Mouse (Mus musculus): ENCODE results near the gene Zfp948. TPM values are rescaled to one million over a fixed set of nuclear protein-coding genes. Genes with fewer than 3 reads are reported as not detected.
A peak's percentile ranks its signal among the peaks of the same experiment; 100 is the strongest.

Gene Zfp948
- total RNA-seq (2014; rRNA removed): 6.5 and 8.7 TPM in 2 replicates
- 13.2 and 15.5 TPM in 2 replicates for polyA plus RNA-seq (2015; fragmentation: Nextera tagmentation; extraction: Ambion mirVana)

DNA sequence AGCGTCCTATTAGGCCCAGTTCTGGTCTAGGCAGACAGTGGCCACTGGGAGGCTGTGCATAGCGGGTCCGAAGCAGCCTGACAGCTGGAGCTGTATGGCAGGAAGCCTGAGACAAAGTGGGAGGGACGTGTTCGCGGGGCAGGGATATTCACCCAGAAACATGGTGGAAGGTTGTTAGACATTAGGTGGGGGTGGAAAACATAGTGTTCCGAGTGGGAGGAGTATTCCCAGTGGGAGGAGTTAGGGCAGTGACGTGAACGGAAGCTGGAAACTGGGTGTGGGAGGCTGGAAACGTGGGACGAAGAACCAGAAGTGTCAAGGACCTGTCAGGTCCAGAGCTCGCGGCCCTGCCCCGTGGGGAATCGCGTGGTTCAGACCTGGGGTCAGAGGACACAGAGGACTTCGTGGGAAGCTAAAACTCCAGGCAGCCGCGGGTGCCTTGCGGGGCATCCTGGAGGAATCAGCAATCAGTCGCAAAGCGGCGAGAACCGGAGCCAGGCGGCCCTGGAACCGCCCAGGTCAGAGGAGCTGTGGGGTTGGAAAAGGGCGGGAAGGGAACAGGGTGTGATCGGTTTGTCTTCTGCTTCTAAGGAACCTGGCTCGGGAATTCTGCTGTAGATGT is at the start of gene Zfp948:
TSS of gene Zfp948 (plus strand) at position 281 of the 622 bp plus-strand sequence.
- Histone ChIP-seq H3K27ac (peak within 1 kb of the TSS; percentile 94), H3K27me3 (ENCODE audit: insufficient read depth, low read length) (no peaks in the 10 kb centered on the region), H3K4me2 (ENCODE audit: low read depth, low read length) (peak within 1 kb of the TSS; percentile 68), H3K36me3 (ENCODE audit: insufficient read depth, low read length) (no peaks in the 10 kb centered on the region), H3K4me3 (ENCODE audit: low read length) (peak within 1 kb of the TSS; percentile 74), H3K4me1 (ENCODE audit: insufficient read depth, low read length) (peaks cover 11% of the 10 kb centered on the region; the same call in 1 of the 2 replicates), H3K9me3 (ENCODE audit: low read length) (no peaks in the 10 kb centered on the region), H3K9ac (replicated peaks; ENCODE audit: low read length) (peak within 1 kb of the TSS; percentile 73)
- TF ChIP-seq CTCF (IDR thresholded peaks at IDR 0.05; ENCODE audit: low read depth): peak; percentile 44; the same call in 1 of the 2 replicates
- ATAC-seq (peak; percentile 97), DNase-seq (ENCODE audit: low spot score) (peak; percentile 94)
- WGBS: 3% methylated on average over 29 of the region's 29 CpGs

DNA sequence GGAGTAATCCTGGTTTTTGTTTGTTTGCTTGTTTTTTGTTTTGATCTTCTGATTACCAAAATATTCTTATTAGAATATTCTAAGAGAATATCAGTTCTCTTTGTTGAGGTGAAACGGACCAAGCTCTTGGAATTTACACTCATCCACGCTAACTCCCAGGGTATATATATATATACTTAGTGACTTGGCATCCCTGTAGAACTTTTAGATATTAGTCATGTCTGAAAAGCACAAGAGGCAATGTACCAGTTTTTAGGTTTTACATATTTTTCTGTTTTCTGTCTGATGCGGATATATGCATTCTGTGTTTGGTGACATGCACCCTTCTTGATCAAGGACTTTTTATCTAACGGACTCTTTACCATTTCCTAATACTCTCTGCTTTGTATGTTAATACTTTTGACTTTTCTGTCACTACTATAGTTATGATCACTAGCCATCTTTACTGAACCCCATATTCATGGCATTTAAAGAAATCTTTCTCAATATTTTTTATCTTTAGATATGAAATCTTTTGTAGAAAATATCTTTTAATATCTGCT is 49.6 kb upstream of the Zfp948 start:
- H3K27ac ChIP-seq: peak overlapping the region; percentile 81
- H3K36me3 ChIP-seq (ENCODE audit: insufficient read depth, low read length): no peaks in the 10 kb centered on the region
- peak overlapping the region; percentile 48 for H3K4me3 ChIP-seq (ENCODE audit: low read length)
- H3K4me1 ChIP-seq (ENCODE audit: insufficient read depth, low read length): no peaks in the 10 kb centered on the region
- no peak for TF ChIP-seq CTCF (IDR thresholded peaks at IDR 0.05; ENCODE audit: low read depth)
- peak overlapping the region; percentile 75 for H3K4me2 ChIP-seq (ENCODE audit: low read depth, low read length)
- ATAC-seq (no peak), DNase-seq (ENCODE audit: low spot score) (no peak)
- no peaks in the 10 kb centered on the region for H3K27me3 ChIP-seq (ENCODE audit: insufficient read depth, low read length)
- peak overlapping the region; percentile 39 for H3K9ac ChIP-seq (replicated peaks; ENCODE audit: low read length)
- 32% methylated on average over 4 of the region's 4 CpGs for WGBS
- no peaks in the 10 kb centered on the region for H3K9me3 ChIP-seq (ENCODE audit: low read length)

DNA sequence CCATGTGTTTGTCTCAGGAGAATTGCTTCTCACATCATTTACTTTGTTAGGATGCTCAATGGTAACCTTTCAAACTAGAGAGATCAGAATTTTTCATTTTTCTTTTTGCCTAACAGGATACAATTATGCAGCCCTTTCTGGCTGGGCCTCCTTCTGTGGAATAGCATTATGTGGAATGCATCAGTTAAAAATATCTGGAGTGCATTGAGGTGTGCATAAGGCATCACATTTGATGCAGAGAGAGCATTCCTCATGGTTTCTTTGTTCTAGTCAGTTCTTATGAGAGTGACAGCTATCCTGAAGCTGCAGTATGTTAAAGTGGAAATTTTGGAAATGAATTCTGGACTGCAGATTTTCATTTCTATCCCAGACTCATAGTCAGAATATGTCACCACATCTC is 40.5 kb upstream of the Zfp948 start:
- Histone ChIP-seq H3K27me3 (ENCODE audit: insufficient read depth, low read length) (no peaks in the 10 kb centered on the region), H3K9me3 (ENCODE audit: low read length) (no peaks in the 10 kb centered on the region), H3K4me1 (ENCODE audit: insufficient read depth, low read length) (no peaks in the 10 kb centered on the region), H3K9ac (replicated peaks; ENCODE audit: low read length) (no peak overlapping the region), H3K36me3 (ENCODE audit: insufficient read depth, low read length) (no peaks in the 10 kb centered on the region), H3K27ac (no peak overlapping the region), H3K4me3 (ENCODE audit: low read length) (no peak overlapping the region), H3K4me2 (ENCODE audit: low read depth, low read length) (no peak overlapping the region)
- no peak for DNase-seq (ENCODE audit: low spot score)
- TF ChIP-seq CTCF (IDR thresholded peaks at IDR 0.05; ENCODE audit: low read depth): no peak
- ATAC-seq: no peak

DNA sequence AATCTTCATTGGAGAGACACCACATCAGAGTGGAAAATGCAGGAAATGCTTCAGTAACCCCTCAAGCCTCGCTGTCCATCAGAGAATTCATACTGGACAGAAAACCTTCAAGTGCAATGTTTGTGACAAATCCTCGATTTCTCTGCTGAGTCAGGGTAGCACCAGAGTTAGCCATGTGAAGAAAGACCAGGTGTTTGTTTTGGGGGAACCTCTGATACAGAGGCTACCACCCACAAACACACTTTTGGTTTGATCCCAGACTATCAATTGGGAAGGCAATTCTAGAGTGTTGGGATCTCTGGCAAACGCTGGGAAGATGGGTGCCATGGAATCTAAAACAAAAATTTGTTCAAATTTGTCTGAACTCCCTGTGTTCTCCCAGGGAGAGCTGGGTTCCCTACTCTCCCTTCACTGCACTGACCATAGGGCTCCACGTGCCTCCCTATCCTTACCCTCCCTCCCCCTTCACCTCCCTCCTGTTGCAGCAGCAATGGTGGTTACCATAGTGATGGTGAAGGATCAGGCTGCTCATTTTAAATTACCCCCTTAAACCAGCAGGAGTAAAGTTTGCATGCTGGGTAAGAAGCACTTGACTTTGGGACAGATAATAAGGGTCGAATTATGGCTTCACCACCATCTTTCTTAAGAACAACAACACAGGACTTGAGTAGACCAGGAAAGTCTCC is 36.0 kb upstream of the Zfp948 start:
- no peak overlapping the region for H3K27ac ChIP-seq
- H3K4me1 ChIP-seq (ENCODE audit: insufficient read depth, low read length): no peaks in the 10 kb centered on the region
- TF ChIP-seq CTCF (IDR thresholded peaks at IDR 0.05; ENCODE audit: low read depth): 0 out of 2 replicates have a peak, but pooled peaks have one; percentile 2
- H3K4me3 ChIP-seq (ENCODE audit: low read length): no peak overlapping the region
- H3K36me3 ChIP-seq (ENCODE audit: insufficient read depth, low read length): no peaks in the 10 kb centered on the region
- H3K9ac ChIP-seq (replicated peaks; ENCODE audit: low read length): no peak overlapping the region
- ATAC-seq: no peak
- 0 out of 2 replicates have a peak overlapping the region, but pooled peaks have one; percentile 81 for H3K4me2 ChIP-seq (ENCODE audit: low read depth, low read length)
- H3K9me3 ChIP-seq (ENCODE audit: low read length): no peaks in the 10 kb centered on the region
- 61% methylated on average over 5 of the region's 5 CpGs for WGBS
- no peak for DNase-seq (ENCODE audit: low spot score)
- H3K27me3 ChIP-seq (ENCODE audit: insufficient read depth, low read length): no peaks in the 10 kb centered on the region

DNA sequence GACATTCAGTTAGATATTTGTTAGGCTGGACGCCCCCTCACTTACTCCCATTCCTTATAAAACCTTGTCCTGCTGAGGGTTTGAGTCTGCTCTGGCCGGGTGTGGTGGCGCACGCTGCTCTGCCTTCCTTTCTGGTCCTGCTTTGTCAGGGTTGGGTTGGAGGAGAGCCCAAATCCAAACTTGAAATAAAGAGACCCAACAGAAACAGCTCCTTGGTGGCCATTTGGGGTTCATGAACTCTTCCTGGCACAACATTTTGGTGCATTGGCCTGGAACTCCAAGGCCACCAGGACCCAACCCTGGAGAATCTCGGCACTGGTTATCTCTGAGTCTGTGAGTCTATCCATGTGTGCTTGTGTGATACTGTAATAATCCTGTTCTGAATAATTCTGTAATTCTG is 35.2 kb upstream of the Zfp948 start:
- TF ChIP-seq CTCF (IDR thresholded peaks at IDR 0.05; ENCODE audit: low read depth): no peak
- Histone ChIP-seq H3K27me3 (ENCODE audit: insufficient read depth, low read length) (no peaks in the 10 kb centered on the region), H3K9ac (replicated peaks; ENCODE audit: low read length) (peak overlapping the region; percentile 89), H3K4me2 (ENCODE audit: low read depth, low read length) (peak overlapping the region; percentile 81), H3K4me3 (ENCODE audit: low read length) (peak overlapping the region; percentile 54), H3K36me3 (ENCODE audit: insufficient read depth, low read length) (no peaks in the 10 kb centered on the region), H3K4me1 (ENCODE audit: insufficient read depth, low read length) (no peaks in the 10 kb centered on the region), H3K27ac (peak overlapping the region; percentile 91), H3K9me3 (ENCODE audit: low read length) (no peaks in the 10 kb centered on the region)
- DNase-seq (ENCODE audit: low spot score): no peak
- 52% methylated on average over 5 of the region's 5 CpGs for WGBS
- ATAC-seq: no peak; the same call in 1 of the 2 replicates

DNA sequence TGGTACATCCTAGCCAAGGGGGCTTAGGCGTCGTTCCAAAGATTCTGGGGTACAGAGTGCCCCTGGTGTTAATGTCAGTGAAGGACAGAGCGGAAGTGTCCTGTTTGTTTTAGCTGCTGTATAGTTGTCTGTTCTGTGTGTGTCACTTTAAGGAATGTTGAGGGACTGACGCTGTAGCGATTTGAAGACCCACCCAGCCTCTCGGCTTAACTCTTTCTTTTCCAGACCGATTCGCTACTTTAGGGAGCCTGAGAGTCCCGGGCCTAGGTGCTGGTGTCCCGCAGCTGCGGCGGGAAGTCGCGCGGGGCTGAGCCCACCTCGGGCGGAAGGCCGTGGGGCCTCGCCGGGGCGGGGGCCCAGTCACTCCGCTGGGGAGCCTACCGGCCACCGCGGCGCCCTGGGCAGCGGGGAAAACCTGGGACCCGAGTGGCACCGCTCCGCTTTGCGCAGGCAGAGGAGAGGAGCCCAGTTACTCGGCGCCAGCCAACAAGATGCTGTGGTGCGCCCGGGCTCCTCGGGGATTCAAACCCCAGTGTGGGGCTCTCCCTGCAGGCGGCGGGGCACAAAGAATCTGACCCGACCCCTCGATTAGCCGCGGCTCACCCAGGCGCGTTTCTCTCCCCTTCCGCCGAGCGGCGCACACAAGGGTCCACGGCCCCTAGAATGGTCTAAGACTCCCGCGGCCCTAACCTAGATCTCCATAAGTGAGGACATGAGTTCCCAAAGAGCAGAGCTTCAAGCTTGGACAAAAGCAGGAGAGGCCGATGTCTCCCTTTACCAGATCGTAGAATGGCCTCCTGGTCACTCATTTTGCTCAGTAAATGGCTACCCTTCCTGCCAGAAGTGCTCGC is 34.5 kb upstream of the Zfp948 start:
- Histone ChIP-seq H3K4me1 (ENCODE audit: insufficient read depth, low read length) (no peaks in the 10 kb centered on the region), H3K4me3 (ENCODE audit: low read length) (peak overlapping the region; percentile 54), H3K9ac (replicated peaks; ENCODE audit: low read length) (peak overlapping the region; percentile 89), H3K36me3 (ENCODE audit: insufficient read depth, low read length) (no peaks in the 10 kb centered on the region), H3K9me3 (ENCODE audit: low read length) (no peaks in the 10 kb centered on the region), H3K4me2 (ENCODE audit: low read depth, low read length) (peak overlapping the region; percentile 81), H3K27me3 (ENCODE audit: insufficient read depth, low read length) (no peaks in the 10 kb centered on the region), H3K27ac (peak overlapping the region; percentile 91)
- peak; percentile 56 for TF ChIP-seq CTCF (IDR thresholded peaks at IDR 0.05; ENCODE audit: low read depth)
- ATAC-seq: peak; percentile 91
- peak; percentile 87 for DNase-seq (ENCODE audit: low spot score)
- under 1% methylated on average over 54 of the region's 54 CpGs for WGBS
